Mouse (Mus musculus) layer of hippocampus, postnatal 36 days (tissue): ENCODE results near the gene Apopt1. TPM values are rescaled to one million over a fixed set of nuclear protein-coding genes. Genes with fewer than 3 reads are reported as not detected.

Experiments
- DNase-seq, 2 experiments: peaks; one replicate each; pipeline ENCODE4 v3.0.0; 2022
- total RNA-seq, 2 experiments: library from RNA; stranded (reverse); gene quantifications; 2 replicates each; pipeline ENCODE4 v1.2.3; 2021

Apopt1 gene
- 10 to 100 TPM; 35.7 to 37.9 TPM for total RNA-seq

- DNase-seq: peak; percentile 92 to 93
Measured at GRCm38 (mm10) chr12:111713004-111713651, at the start of gene Apopt1, which contains the start of gene Bag5. Gene Apopt1, plus strand, starts transcription at chr12:111713261. Gene Bag5, minus strand, starts transcription at chr12:111713257.

DNA sequence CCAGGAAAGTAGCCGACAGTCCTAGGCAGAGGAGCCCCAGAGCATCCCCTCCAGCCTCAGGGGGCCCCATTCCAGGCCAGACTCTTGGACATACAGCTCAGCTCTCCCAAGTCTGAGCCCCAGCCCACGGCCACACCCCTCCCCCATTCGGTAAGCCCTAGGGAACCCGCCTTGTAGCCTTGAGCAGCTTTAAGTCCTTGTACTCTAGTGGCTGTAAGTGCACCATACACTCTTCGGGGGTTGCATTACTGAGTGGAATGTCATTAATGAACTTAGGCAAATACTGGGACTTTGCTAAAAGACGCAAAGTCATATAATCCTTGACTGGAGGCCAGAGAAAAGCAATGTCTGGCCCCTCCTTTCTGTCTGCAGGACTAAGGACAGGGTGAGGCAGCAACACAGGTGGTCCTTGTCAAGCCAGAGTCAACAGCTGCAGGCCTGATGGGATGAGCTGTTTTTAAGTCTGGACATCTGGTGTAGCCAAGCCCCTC is 48.9 kb upstream of the Apopt1 start:
- no peak for DNase-seq

GRCm38 (mm10) chr12:111665041-111665880 is 47.8 kb upstream of the Apopt1 start:
- no peak for DNase-seq

GRCm38 (mm10) chr12:111666380-111666779 is 46.7 kb upstream of the Apopt1 start:
- DNase-seq: no peak

DNA sequence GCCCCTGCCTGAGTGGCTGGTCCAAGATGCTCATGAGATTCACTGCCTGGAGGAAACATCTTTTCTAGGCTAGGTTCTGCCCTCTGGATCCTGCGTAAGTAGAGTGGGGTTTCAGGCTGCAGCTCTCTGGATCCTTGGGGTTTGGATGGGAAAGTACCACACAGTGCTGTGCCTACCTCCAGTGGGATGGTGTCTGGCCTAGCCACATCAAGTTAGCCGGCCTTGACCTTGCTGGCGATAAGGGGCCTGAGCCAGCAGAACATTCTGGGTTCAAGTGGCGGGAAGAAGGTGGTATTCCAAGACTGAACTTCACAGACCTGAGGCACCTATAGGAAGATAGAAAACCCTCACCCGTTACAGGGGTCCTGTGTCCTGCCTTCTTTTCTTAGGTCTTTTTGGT is 45.6 kb upstream of the Apopt1 start:
- DNase-seq: no peak

DNA sequence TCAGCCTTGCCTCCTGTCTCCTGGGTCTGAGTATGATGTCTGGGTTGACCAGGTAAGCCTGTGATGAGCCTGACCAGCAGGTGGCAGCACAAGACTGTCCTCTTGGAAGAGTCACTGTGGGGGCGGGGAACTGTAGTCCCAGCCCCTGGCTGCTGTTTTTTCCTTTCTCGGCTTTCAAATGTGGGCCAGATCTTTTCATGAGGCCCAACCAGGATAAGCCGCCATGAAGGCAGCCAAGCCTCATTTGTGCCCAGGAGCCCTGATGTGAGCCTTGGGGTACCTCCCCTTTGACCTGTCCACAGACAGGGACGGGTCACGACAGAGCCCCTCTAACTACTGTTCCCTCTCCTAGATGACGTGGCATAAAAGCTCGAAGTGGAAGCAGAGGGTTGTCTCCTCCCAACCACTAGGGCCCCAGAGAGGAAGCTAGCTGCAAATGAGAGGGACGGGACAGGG is 44.6 kb upstream of the Apopt1 start:
- peak; percentile 92 to 93 for DNase-seq

DNA sequence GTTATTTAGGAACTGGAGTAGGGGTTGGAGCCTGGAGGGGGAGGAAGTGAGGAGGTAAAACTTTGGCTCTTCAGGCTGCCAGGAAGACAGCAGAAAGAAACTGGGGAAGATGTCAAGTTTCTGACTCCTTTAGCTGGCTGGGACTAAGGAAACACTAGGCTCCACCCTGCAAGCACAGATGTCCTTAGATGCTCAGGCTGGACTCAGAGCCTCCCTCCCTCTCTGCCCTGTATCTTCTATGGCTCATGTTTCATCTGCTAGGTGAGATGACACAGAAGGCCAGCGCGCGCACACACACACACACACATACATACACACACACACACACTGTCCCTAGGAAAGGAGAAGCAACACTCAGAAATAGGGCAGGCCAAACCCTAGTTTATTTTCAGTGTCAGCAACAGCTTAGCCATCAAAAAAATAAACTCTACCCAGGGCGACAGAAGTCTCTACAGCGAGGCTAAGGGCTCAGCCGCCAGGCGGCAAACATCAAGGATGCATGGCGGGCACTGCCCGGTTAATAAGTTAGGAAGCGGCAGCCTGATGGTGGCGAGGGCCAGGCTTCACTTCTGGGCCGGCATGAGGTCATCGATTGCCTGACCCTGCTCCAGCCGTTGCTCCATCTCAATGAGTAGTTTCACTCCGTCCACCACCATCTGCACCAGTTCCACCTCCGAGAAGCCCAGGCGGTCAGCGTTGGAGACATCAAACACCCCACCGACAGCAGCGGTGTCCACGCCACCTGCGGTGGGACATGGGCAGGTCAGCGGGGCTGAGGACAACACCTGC is 43.9 kb upstream of the Apopt1 start:
- DNase-seq: peak in 1 of 2 experiments; percentile 36

DNA sequence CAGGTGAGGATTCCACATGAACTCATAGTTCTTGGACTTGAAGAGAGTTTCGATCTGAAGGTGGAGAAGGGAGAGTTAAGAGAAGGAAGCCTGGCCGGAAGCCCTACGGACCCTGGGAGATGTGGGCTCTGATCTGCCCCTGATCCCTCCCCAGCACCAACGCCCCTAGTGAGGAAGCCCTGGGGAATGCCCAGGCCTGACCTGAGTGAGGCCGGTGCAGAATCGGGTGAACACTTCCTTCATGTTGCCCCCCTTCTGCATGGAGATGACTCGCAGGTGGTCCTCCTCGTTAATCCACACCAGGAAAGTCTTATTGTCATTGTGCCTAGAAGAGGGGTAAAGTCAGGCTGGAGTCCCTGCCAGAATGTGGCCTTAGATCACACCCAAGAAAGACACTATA is 43.1 kb upstream of the Apopt1 start:
- DNase-seq: no peak

- peak in 1 of 2 experiments; percentile 54 for DNase-seq
Measured at GRCm38 (mm10) chr12:111670371-111670971, 42.6 kb upstream of the Apopt1 start.

- DNase-seq: no peak
Measured at GRCm38 (mm10) chr12:111670976-111671375, 42.1 kb upstream of the Apopt1 start.

DNA sequence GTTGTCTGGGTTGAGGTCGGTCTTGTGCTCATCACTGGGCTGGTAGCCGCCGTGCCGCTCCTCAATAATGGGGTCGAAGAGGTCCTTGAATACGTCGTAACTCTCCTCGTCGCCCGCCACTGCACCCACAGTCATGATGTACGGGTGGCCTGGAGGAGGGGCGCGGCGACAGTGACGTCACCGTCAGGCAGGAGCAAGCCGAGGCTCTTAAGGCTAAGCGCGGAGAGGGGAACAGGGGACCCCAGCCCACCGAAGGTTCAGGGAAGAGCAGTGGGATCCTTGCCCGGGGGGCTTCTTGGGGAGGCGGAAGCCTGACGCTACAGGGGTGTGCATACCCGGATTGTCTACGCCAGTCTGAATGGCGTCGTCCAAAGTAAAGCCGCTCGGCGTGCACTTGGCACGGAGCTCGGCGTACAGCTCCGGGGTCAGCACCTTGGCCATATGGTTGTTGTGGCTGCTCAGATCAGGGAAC is 41.6 kb upstream of the Apopt1 start:
- DNase-seq: peak in 1 of 2 experiments; percentile 84

DNA sequence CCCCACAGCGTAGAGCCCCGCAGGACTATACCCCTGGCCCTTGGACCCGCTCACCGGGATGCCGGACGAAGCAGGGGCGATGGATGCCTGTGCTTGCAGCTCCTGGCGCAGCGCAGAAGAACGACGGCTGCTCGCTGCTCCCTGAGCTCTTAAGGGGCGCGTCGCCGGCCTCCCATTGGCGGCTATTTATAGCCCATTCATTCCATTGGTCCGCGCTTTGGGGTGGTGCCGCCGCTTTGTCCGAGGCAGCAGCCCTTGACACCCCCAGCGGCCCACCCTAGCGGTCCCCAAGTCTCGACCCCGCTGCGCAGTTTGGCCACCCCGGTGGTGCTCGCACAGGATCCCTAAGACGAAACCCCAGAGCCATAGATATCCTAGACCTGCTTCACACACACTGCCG is 40.9 kb upstream of the Apopt1 start, which contains the start of gene Ckb:
Ckb (minus strand) TSS at position 163 of the 400 bp plus-strand sequence.
- peak; percentile 90 to 92 for DNase-seq

DNA sequence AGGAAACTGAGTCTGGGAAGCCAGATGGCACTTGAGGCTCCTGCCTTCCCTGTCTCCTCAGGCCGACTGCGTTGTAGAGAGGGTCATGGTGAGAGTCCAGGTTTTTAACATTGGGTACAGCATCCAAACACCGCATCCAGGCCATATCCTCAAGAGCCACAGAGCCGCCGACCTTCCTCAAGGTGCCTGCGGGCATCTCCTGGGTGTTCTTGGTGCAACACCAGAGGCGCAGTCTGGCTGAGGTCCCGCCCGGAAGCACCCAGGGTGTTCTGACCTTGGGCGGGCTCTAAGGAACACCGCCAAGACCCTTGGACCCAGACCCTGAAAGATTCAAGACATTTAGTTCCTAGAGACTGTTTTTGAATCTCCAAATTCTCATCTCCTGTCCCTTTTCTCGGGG is 40.5 kb upstream of the Apopt1 start:
- no peak for DNase-seq

DNA sequence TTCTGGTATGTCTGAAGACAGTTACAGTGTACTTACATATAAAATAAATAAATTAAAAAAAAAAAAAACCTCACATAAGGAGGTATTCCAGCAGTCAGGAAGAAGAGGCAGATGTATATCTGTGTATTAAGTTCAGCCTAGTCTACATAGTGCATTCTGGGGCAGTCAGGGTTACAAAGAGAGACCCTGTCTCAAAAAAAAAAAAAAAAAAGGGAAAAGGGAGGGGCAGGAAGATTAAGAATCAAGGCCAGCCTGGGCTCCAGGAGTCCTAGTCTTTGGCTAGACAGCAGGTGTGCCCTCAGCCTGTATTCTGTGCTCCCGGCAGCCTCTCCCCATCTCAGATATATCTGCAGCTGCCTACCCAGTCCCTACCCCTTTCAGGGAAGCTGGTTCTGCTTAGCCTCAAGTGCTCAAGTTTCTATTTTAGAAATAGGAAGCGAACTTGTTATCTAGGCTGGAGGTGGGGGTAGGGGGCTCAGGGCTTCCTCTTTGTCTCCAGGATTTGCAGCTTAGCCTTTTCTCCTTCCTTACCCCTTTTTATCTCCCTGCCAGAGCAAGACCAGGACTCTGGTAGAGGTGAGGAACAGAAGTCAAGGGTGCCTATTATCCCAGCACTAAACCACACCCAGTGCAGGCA is 38.1 kb upstream of the Apopt1 start:
- no peak for DNase-seq

DNA sequence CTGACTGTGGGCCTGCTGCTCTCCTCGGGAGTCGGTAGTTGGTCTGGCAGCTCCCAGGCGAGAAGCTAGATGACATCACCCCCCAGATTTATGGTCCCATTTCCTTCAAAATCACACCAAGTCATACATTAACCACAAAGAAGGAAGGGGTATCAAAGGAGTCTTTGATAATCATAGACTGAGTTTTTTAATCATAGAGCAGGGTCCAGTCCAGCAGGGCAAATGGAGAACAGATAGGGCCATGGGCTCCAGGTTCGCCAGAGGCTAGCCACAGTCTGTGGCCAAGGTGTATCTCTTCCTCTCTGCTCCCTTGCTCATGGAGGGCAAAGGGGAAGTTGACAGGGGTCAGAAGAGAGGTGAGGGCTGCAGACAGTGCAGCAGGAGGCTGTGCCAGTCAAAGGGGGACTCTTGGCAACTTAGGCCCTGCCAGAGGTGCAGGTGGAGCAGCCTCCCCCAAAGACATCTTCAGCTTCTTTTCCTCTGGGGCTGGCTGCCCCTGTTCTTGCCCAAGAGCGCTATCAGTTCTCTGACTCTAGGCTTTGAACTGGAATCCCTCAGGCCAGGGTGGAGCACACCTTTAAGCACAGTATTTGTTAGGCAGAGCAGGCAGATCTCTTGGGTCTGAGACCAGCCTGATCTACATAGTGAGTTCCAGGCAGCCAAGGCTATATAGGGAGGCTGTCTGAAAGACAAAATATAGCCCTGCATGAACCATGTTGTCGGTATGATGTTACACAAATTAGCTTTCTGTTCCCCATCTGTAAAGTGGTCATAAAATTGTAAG is 37.1 kb upstream of the Apopt1 start:
- no peak for DNase-seq

DNA sequence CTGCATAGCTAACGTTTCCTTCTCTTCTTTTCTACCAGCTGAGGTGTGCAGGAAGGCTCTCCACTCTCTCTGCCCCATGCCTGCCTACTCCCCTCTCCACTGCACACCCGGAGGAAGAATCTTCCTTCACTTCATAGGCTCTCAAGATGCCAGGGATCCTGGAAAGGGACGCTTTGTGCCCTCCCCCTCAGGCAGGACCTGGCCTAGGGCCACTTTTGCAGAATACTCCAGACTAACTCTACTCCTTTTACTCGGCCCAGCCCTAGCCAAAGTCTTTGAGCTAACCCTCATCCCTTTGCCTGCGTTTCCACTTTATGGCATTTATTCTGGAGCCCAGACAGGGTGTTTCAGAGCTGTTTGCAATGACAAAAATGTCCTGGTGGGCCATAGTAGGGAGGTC is 35.6 kb upstream of the Apopt1 start:
- DNase-seq: no peak

DNA sequence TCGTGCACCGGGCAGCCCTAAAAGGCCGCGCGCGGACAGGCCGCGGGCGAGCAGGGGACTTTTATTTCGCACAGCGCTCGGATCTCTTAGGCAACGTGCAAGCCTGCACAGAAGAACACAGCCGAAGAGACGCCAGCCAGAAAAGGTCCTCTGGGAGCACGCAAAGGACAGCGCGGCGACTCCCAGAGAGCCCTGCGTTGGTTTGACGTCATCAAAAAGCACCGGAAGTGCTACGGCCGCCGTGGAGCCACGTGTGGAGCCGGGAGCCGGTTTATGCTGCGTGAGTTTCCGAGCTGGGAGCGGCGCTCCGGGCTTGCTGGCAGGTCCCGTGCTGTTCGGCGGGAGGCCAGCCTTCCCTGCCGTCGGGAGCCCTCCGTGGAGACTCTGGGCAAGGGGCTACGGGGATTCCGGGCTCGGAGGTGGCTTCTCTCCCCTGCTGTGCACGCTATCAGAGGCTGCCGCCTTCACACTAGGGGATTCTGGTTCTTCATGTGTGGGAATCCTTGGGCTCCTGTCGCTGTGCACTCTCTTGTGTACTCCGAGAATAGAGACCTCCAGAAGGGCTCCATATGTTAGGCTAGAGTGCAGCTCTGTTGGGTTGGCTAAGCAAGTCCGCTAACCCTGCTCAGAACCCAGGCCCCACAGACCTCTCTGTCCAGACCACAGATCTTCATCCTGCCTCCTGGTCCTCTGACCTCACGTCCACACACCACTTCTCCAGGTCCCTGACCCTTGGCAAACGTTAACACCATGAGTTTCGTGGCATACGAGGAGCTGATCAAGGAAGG is 35.0 kb upstream of the Apopt1 start, which contains the start of gene Trmt61a:
Trmt61a (plus strand) TSS at position 224 of the 788 bp plus-strand sequence.
- DNase-seq: peak; percentile 85 to 88

DNA sequence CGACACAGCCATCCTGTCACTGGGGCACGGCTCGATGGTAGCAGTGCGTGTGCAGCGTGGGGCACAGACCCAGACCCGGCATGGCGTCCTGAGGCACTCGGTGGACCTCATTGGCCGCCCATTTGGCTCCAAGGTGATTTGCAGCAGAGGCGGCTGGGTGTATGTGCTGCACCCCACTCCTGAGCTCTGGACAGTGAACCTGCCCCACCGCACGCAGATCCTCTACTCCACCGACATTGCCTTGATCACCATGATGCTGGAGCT is 34.5 kb upstream of the Apopt1 start:
- no peak for DNase-seq

DNA sequence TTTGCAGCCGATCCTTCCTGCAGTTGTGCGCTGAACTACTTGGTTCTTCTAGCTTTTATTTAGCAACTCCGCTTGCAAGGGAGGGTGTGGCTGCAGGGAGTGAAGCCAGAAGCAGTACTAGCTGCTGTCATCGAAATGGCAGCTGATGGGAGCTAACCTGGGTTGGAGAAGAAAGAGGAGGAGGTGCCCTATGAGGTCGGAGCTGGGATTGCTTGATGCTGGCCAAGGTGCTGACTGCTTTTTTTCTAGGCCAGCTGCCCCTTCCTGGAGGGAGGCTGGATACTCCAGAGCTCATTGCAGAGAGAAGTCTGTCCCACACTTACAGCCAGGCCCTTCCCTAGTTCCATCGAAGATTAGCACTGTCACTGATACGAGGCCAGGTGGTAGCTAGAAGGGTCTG is 34.1 kb upstream of the Apopt1 start:
- DNase-seq: no peak

DNA sequence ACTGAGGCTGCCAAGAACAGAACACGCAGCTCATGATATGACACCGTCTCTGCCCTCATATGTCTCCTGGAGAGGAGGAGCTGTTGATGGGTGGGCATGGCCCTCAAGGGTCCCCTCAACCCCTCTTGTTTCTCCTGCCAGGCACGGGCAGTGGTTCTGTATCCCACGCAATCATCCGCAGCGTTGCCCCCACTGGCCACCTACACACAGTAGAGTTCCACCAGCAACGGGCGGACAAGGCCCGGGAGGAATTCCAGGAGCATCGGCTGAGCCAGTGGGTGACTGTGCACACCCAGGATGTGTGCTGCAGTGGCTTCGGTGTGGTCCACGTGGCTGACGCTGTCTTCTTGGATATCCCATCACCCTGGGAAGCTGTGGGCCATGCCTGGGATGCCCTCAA is 32.4 kb upstream of the Apopt1 start:
- no peak for DNase-seq
